27 mouse cellular contexts compared by ENCODE assay signal in the genomic region with DNA sequence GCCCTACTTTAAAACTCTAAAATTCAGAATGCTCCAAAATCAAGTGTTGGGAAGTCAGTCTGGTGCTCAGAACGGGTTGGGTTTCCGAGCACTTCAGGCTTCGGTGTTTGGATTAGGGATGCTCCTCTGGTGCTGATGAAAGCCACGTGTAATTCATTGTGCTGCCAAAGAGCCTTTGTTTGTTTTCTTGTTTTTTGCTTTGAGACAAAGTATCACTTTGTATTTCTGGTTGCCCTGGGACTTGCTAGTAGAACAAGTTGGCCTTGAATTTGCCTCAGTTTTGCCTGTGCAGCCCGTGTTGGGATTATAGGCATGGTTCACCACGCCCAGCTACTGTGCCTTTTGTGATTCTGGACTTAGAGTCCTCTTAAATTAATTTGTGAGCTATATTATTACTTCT. TPM values are rescaled to one million over a fixed set of nuclear protein-coding genes. Genes with fewer than 3 reads are reported as not detected.
DNase-seq lines count a peak whose midpoint lies in the region; ATAC-seq and TF ChIP-seq lines count a peak whose summit lies in the region.
"Had no signal": no experiment of that assay in that cellular context is flagged by ENCODE, and none has a peak within 500 bp of the region (broad histone marks: within the 10 kb centered on the region; RNA-seq: fewer than 3 reads in every experiment).

No protein-coding gene starts in this region.

- H3K36me3 ChIP-seq in forebrain, embryonic 11.5 days (ENCODE audit: control insufficient read depth, insufficient read depth, low read length) = no peaks in the 10 kb centered on the region; the same call in 1 of the 2 replicates
- peaks cover 10% of the 10 kb centered on the region for H3K36me3 ChIP-seq in forebrain, postnatal 0 days (ENCODE audit: insufficient read depth)

- peak; percentile 18 for DNase-seq in forebrain, embryonic 11.5 days (ENCODE audit: low spot score)
- no peak for DNase-seq in forebrain, postnatal 0 days
- no peak for DNase-seq in left cerebral cortex, adult 2 months (ENCODE audit: extremely low spot score in 1 of 2, low spot score in 2 of 2)
- DNase-seq in left cerebral cortex, postnatal 4 days = no peak
- DNase-seq in lung, postnatal 25 days (ENCODE audit: low spot score) = no peak
- DNase-seq: adrenal gland, postnatal 10 days; adrenal gland, postnatal 36 days; cerebellum, adult 11 months; cerebellum, adult 9-11 months; cerebellum, postnatal 25 days; embryo, embryonic 11 days; gastrocnemius, postnatal 36 days; heart, adult 2 months; heart, postnatal 14 days; heart, postnatal 4 days had no signal

- no peak overlapping the region for H3K4me2 ChIP-seq in forebrain, embryonic 11.5 days (ENCODE audit: low read depth, low read length, severe bottlenecking)
- no peak overlapping the region for H3K4me2 ChIP-seq in forebrain, postnatal 0 days (ENCODE audit: low read depth)
- H3K4me2 ChIP-seq: embryonic facial prominence, embryonic 13.5 days; forebrain, embryonic 13.5 days; hindbrain, embryonic 14.5 days had no signal

- ATAC-seq in forebrain, embryonic 11.5 days (replicated peaks; ENCODE audit: low FRiP score) = no peak
- ATAC-seq in forebrain, postnatal 0 days = no peak
- ATAC-seq: forebrain, embryonic 13.5 days; forebrain, embryonic 16.5 days; hindbrain, postnatal 0 days; inflammation-experienced regulatory T-cells, adult 6 months; Patski had no signal

- 76% methylated on average over 6 of the region's 6 CpGs for WGBS in forebrain, embryonic 11.5 days
- 71% methylated on average over 6 of the region's 6 CpGs for WGBS in forebrain, postnatal 0 days

- H3K4me1 ChIP-seq in forebrain, embryonic 11.5 days (replicated peaks; ENCODE audit: control insufficient read depth, insufficient read depth, low read length) = no peaks in the 10 kb centered on the region
- no peaks in the 10 kb centered on the region for H3K4me1 ChIP-seq in forebrain, postnatal 0 days (ENCODE audit: insufficient read depth)
- H3K4me1 ChIP-seq in cortical plate, adult 2 months (ENCODE audit: control insufficient read depth, insufficient read depth, low read length) = peaks cover 4% of the 10 kb centered on the region
- H3K4me1 ChIP-seq: forebrain, embryonic 13.5 days had no signal

- intact Hi-C loops in left cerebral cortex, adult 2 months (cut with DNase I) = no loop called here
- intact Hi-C loops in left cerebral cortex, postnatal 4 days (cut with DNase I) = no loop called here

- H3K27me3 ChIP-seq in forebrain, embryonic 11.5 days (ENCODE audit: control insufficient read depth, insufficient read depth, low read length) = no peaks in the 10 kb centered on the region
- H3K27me3 ChIP-seq in forebrain, postnatal 0 days (ENCODE audit: insufficient read depth, low read length) = no peaks in the 10 kb centered on the region
- H3K27me3 ChIP-seq: embryonic facial prominence, embryonic 13.5 days; forebrain, embryonic 13.5 days; heart, embryonic 13.5 days; Patski had no signal

- TF ChIP-seq CTCF in forebrain, postnatal 0 days (IDR thresholded peaks at IDR 0.05; ENCODE audit: low read depth) = no peak
- TF ChIP-seq CTCF in left cerebral cortex, adult 2 months (IDR thresholded peaks at IDR 0.05) = no peak
- no peak for TF ChIP-seq CTCF in cortical plate, adult 2 months (IDR thresholded peaks at IDR 0.05; ENCODE audit: extremely low read depth, insufficient read depth, low read length)

- no peak overlapping the region for H3K4me3 ChIP-seq in forebrain, embryonic 11.5 days (ENCODE audit: low read depth, low read length)
- no peak overlapping the region for H3K4me3 ChIP-seq in forebrain, postnatal 0 days (ENCODE audit: low read depth, low read length)
- H3K4me3 ChIP-seq in left cerebral cortex, adult 2 months = no peak overlapping the region
- H3K4me3 ChIP-seq in cortical plate, adult 2 months (ENCODE audit: insufficient read depth, low read length) = no peak overlapping the region
- H3K4me3 ChIP-seq: embryonic facial prominence, embryonic 10.5 days; embryonic facial prominence, embryonic 13.5 days; erythroblast, embryonic 14.5 days; forebrain, embryonic 13.5 days; heart, adult 2 months; heart, embryonic 10.5 days; heart, embryonic 13.5 days had no signal

- H3K27ac ChIP-seq in forebrain, embryonic 11.5 days (ENCODE audit: low read depth, low read length) = no peak overlapping the region
- no peak overlapping the region for H3K27ac ChIP-seq in forebrain, postnatal 0 days (ENCODE audit: low read depth, low read length)
- H3K27ac ChIP-seq in left cerebral cortex, adult 2 months = peak overlapping the region; percentile 53; the same call in 1 of the 2 replicates
- 0 out of 2 replicates have a peak overlapping the region, but pooled peaks have one; percentile 3 for H3K27ac ChIP-seq in cortical plate, adult 2 months (ENCODE audit: insufficient read depth, low read length)
- H3K27ac ChIP-seq: embryonic facial prominence, embryonic 10.5 days; embryonic facial prominence, embryonic 13.5 days; forebrain, embryonic 13.5 days; heart, adult 2 months; heart, embryonic 10.5 days; heart, embryonic 13.5 days; hindbrain, embryonic 14.5 days; hindbrain, postnatal 0 days had no signal

- TF ChIP-seq POLR2A in cortical plate, adult 2 months (IDR thresholded peaks at IDR 0.05; ENCODE audit: extremely low read depth, insufficient read depth, low read length) = no peak

- no peaks in the 10 kb centered on the region for H3K9me3 ChIP-seq in forebrain, embryonic 11.5 days (ENCODE audit: control insufficient read depth, low read length)
- H3K9me3 ChIP-seq in forebrain, postnatal 0 days (ENCODE audit: low read length) = no peaks in the 10 kb centered on the region
- H3K9me3 ChIP-seq: embryonic facial prominence, embryonic 10.5 days; embryonic facial prominence, embryonic 13.5 days; forebrain, embryonic 13.5 days; heart, embryonic 10.5 days; heart, embryonic 13.5 days had no signal

- no peak overlapping the region for H3K9ac ChIP-seq in forebrain, embryonic 11.5 days (ENCODE audit: low read length)
- H3K9ac ChIP-seq in forebrain, postnatal 0 days = no peak overlapping the region
- H3K9ac ChIP-seq: embryonic facial prominence, embryonic 13.5 days; forebrain, embryonic 13.5 days; heart, embryonic 13.5 days; hindbrain, embryonic 14.5 days had no signal

RNA-seq across cellular contexts. Expression of a gene that starts 29.7 kb away (rescaled TPM):
- polyA plus RNA-seq in forebrain, embryonic 11.5 days (2014; fragmentation: Nextera tagmentation; extraction: Ambion mirVana) = 25.5 and 25.9 TPM in 2 replicates
- 35.9 and 37.9 TPM in 2 replicates for total RNA-seq in forebrain, postnatal 0 days (2014; rRNA removed)
- polyA plus RNA-seq in forebrain, postnatal 0 days (2015; fragmentation: Nextera tagmentation; extraction: Ambion mirVana) = 20.7 and 24.2 TPM in 2 replicates
- 10 to 100 TPM; 56.7 to 56.8 TPM for total RNA-seq in left cerebral cortex, adult 2 months (2021)
- 10 to 100 TPM; 58.6 to 70.0 TPM for total RNA-seq in left cerebral cortex, postnatal 4 days (2021)
- polyA plus RNA-seq in cortical plate, adult 2 months (2012; rRNA removed) = 35.1 and 35.8 TPM in 2 replicates

Comparison
In these comparisons a context has a peak if more than half of its experiments do, and no peak if none do; other contexts are left out.
1. H3K27ac ChIP-seq: peak in left cerebral cortex, adult 2 months (single experiment) and cortical plate, adult 2 months (single experiment); none in forebrain, embryonic 11.5 days (single experiment) and forebrain, postnatal 0 days (single experiment).